8 mouse cellular contexts compared by ENCODE assay signal in genomic region chr5:31698931-31699330, GRCm38 (mm10). TPM values are rescaled to one million over a fixed set of nuclear protein-coding genes. Genes with fewer than 3 reads are reported as not detected.
DNase-seq lines count a peak whose midpoint lies in the region; ATAC-seq and TF ChIP-seq lines count a peak whose summit lies in the region.

No protein-coding gene starts in this region.

- no peak for TF ChIP-seq EP300 in lung, postnatal 0 days (IDR thresholded peaks at IDR 0.05)

- no peak overlapping the region for H3K4me3 ChIP-seq in forebrain, embryonic 12.5 days (replicated peaks)
- no peak overlapping the region for H3K4me3 ChIP-seq in forebrain, embryonic 11.5 days (ENCODE audit: low read depth, low read length)
- no peak overlapping the region for H3K4me3 ChIP-seq in lung, postnatal 0 days (ENCODE audit: low read depth, low read length)
- H3K4me3 ChIP-seq in lung, adult 2 months (replicated peaks; ENCODE audit: extremely low read depth, low read depth, low read length), result no peak overlapping the region
- H3K4me3 ChIP-seq in hindbrain, postnatal 0 days (ENCODE audit: low read length), result peak overlapping the region; percentile 76
- peak overlapping the region; percentile 68; the same call in 1 of the 2 replicates for H3K4me3 ChIP-seq in stomach, embryonic 14.5 days (ENCODE audit: low read depth, low read length)

- ATAC-seq in forebrain, embryonic 12.5 days (ENCODE audit: low FRiP score), result no peak
- no peak for ATAC-seq in forebrain, embryonic 11.5 days (replicated peaks; ENCODE audit: low FRiP score)
- no peak for ATAC-seq in lung, postnatal 0 days
- no peak for ATAC-seq in hindbrain, postnatal 0 days
- no peak for ATAC-seq in stomach, embryonic 14.5 days (ENCODE audit: insufficient number of reproducible peaks, insufficient read depth, low FRiP score, low read depth)

- peak overlapping the region; percentile 84; the same call in 1 of the 2 replicates for H3K4me2 ChIP-seq in forebrain, embryonic 12.5 days
- no peak overlapping the region for H3K4me2 ChIP-seq in forebrain, embryonic 11.5 days (ENCODE audit: low read depth, low read length, severe bottlenecking)
- H3K4me2 ChIP-seq in lung, postnatal 0 days (replicated peaks; ENCODE audit: low read depth, low read length), result peak overlapping the region; percentile 75; the same call in 1 of the 2 replicates
- peak overlapping the region; percentile 91 for H3K4me2 ChIP-seq in hindbrain, postnatal 0 days (ENCODE audit: low read depth, low read length)
- peak overlapping the region; percentile 67 for H3K4me2 ChIP-seq in stomach, embryonic 14.5 days (replicated peaks; ENCODE audit: low read depth, low read length)

- 44% methylated on average over 4 of the region's 4 CpGs for WGBS in forebrain, embryonic 12.5 days
- WGBS in forebrain, embryonic 11.5 days, result 52% methylated on average over 4 of the region's 4 CpGs
- WGBS in lung, postnatal 0 days, result 38% methylated on average over 4 of the region's 4 CpGs
- WGBS in lung, adult 2 months, result 42% methylated on average over 4 of the region's 4 CpGs
- WGBS in hindbrain, postnatal 0 days, result 37% methylated on average over 4 of the region's 4 CpGs
- WGBS in stomach, embryonic 14.5 days, result 53% methylated on average over 4 of the region's 4 CpGs

- H3K9ac ChIP-seq in forebrain, embryonic 12.5 days, result no peak overlapping the region
- H3K9ac ChIP-seq in forebrain, embryonic 11.5 days (ENCODE audit: low read length), result no peak overlapping the region
- no peak overlapping the region for H3K9ac ChIP-seq in lung, postnatal 0 days (replicated peaks; ENCODE audit: low read depth)
- no peak overlapping the region for H3K9ac ChIP-seq in hindbrain, postnatal 0 days (replicated peaks; ENCODE audit: low read length)
- no peak overlapping the region for H3K9ac ChIP-seq in stomach, embryonic 14.5 days (replicated peaks; ENCODE audit: low read depth, low read length)

- H3K36me3 ChIP-seq in forebrain, embryonic 12.5 days (replicated peaks), result peaks cover 3% of the 10 kb centered on the region; the same call in 1 of the 2 replicates
- H3K36me3 ChIP-seq in forebrain, embryonic 11.5 days (ENCODE audit: control insufficient read depth, insufficient read depth, low read length), result no peaks in the 10 kb centered on the region
- H3K36me3 ChIP-seq in lung, postnatal 0 days (ENCODE audit: insufficient read depth, low read length), result no peaks in the 10 kb centered on the region
- no peaks in the 10 kb centered on the region; the same call in 1 of the 2 replicates for H3K36me3 ChIP-seq in hindbrain, postnatal 0 days (ENCODE audit: insufficient read depth, low read length)
- peaks cover 6% of the 10 kb centered on the region; the same call in 1 of the 2 replicates for H3K36me3 ChIP-seq in stomach, embryonic 14.5 days (ENCODE audit: control insufficient read depth, insufficient read depth, low read length)

- TF ChIP-seq CTCF in lung, postnatal 0 days (IDR thresholded peaks at IDR 0.05), result no peak
- no peak for TF ChIP-seq CTCF in lung, adult 2 months (IDR thresholded peaks at IDR 0.05; ENCODE audit: insufficient read depth, low read length)
- TF ChIP-seq CTCF in hindbrain, postnatal 0 days (IDR thresholded peaks at IDR 0.05; ENCODE audit: low read depth), result no peak

- no peaks in the 10 kb centered on the region for H3K27me3 ChIP-seq in forebrain, embryonic 12.5 days
- H3K27me3 ChIP-seq in forebrain, embryonic 11.5 days (ENCODE audit: control insufficient read depth, insufficient read depth, low read length), result no peaks in the 10 kb centered on the region
- H3K27me3 ChIP-seq in lung, postnatal 0 days (replicated peaks; ENCODE audit: insufficient read depth, low read length), result no peaks in the 10 kb centered on the region
- no peaks in the 10 kb centered on the region for H3K27me3 ChIP-seq in hindbrain, postnatal 0 days (ENCODE audit: insufficient read depth, low read length)
- no peaks in the 10 kb centered on the region for H3K27me3 ChIP-seq in stomach, embryonic 14.5 days (ENCODE audit: control insufficient read depth, insufficient read depth, low read length)

- no peaks in the 10 kb centered on the region for H3K9me3 ChIP-seq in forebrain, embryonic 12.5 days
- H3K9me3 ChIP-seq in forebrain, embryonic 11.5 days (ENCODE audit: control insufficient read depth, low read length), result no peaks in the 10 kb centered on the region
- H3K9me3 ChIP-seq in lung, postnatal 0 days (ENCODE audit: low read length), result no peaks in the 10 kb centered on the region
- H3K9me3 ChIP-seq in hindbrain, postnatal 0 days (ENCODE audit: low read length), result no peaks in the 10 kb centered on the region
- H3K9me3 ChIP-seq in stomach, embryonic 14.5 days (ENCODE audit: control insufficient read depth, low read depth, low read length), result no peaks in the 10 kb centered on the region

- no peak for DNase-seq in forebrain, embryonic 11.5 days (ENCODE audit: low spot score)
- peak; percentile 34 for DNase-seq in lung, postnatal 0 days (ENCODE audit: low spot score)
- no peak for DNase-seq in lung, adult 2 months
- no peak for DNase-seq in hindbrain, postnatal 0 days (ENCODE audit: low spot score)
- DNase-seq in adrenal gland, postnatal 10 days, result no peak
- no peak for DNase-seq in spleen, adult 18-20 months

- no peak overlapping the region for H3K27ac ChIP-seq in forebrain, embryonic 12.5 days
- no peak overlapping the region for H3K27ac ChIP-seq in forebrain, embryonic 11.5 days (ENCODE audit: low read depth, low read length)
- H3K27ac ChIP-seq in lung, postnatal 0 days (ENCODE audit: low read length), result peak overlapping the region; percentile 2; the same call in 1 of the 2 replicates
- no peak overlapping the region for H3K27ac ChIP-seq in hindbrain, postnatal 0 days
- H3K27ac ChIP-seq in stomach, embryonic 14.5 days (ENCODE audit: low read length), result peak overlapping the region; percentile 59; the same call in 1 of the 2 replicates

- TF ChIP-seq POLR2A in lung, adult 2 months (IDR thresholded peaks at IDR 0.05; ENCODE audit: borderline replicate concordance, extremely low read depth, low read depth, low read length), result no peak

- peaks cover 12% of the 10 kb centered on the region for H3K4me1 ChIP-seq in forebrain, embryonic 12.5 days
- no peaks in the 10 kb centered on the region for H3K4me1 ChIP-seq in forebrain, embryonic 11.5 days (replicated peaks; ENCODE audit: control insufficient read depth, insufficient read depth, low read length)
- no peaks in the 10 kb centered on the region for H3K4me1 ChIP-seq in lung, postnatal 0 days (ENCODE audit: insufficient read depth, low read depth, low read length)
- H3K4me1 ChIP-seq in lung, adult 2 months (ENCODE audit: control insufficient read depth, insufficient read depth, low read length), result no peaks in the 10 kb centered on the region
- H3K4me1 ChIP-seq in hindbrain, postnatal 0 days (ENCODE audit: insufficient read depth, low read length), result no peaks in the 10 kb centered on the region
- 0 out of 2 replicates have a peak, but pooled peaks cover 8% of the 10 kb centered on the region for H3K4me1 ChIP-seq in stomach, embryonic 14.5 days (ENCODE audit: control insufficient read depth, insufficient read depth, low read length)

RNA-seq across cellular contexts. Expression of gene Babam2, which starts 1.4 kb away (rescaled TPM):
- 47.2 and 50.4 TPM in 2 replicates for polyA plus RNA-seq in forebrain, embryonic 12.5 days (2016; fragmentation: Nextera tagmentation; extraction: Ambion mirVana)
- 38.9 and 39.1 TPM in 2 replicates for polyA plus RNA-seq in forebrain, embryonic 11.5 days (2014; fragmentation: Nextera tagmentation; extraction: Ambion mirVana)
- polyA plus RNA-seq in lung, postnatal 0 days (2015; fragmentation: Nextera tagmentation; extraction: Ambion mirVana), result 39.4 and 46.5 TPM in 2 replicates
- polyA plus RNA-seq in lung, adult 2 months (2012; rRNA removed), result 19.6 and 23.6 TPM in 2 replicates
- 31.2 and 31.5 TPM in 2 replicates for total RNA-seq in hindbrain, postnatal 0 days (2014; rRNA removed)
- polyA plus RNA-seq in hindbrain, postnatal 0 days (2015; fragmentation: Nextera tagmentation; extraction: Ambion mirVana), result 62.5 and 66.2 TPM in 2 replicates
- polyA plus RNA-seq in stomach, embryonic 14.5 days (2014; fragmentation: Nextera tagmentation; extraction: Ambion mirVana), result 59.6 and 62.9 TPM in 2 replicates
- 10 to 100 TPM; 55.8 to 84.3 TPM for total RNA-seq in adrenal gland, postnatal 10 days (2021)

RNA-seq across cellular contexts. Expression of gene Rbks, which starts 1.5 kb away (rescaled TPM):
- polyA plus RNA-seq in forebrain, embryonic 12.5 days (2016; fragmentation: Nextera tagmentation; extraction: Ambion mirVana), result 1.6 and 1.7 TPM in 2 replicates
- polyA plus RNA-seq in forebrain, embryonic 11.5 days (2014; fragmentation: Nextera tagmentation; extraction: Ambion mirVana), result 3.2 and 3.4 TPM in 2 replicates
- polyA plus RNA-seq in lung, postnatal 0 days (2015; fragmentation: Nextera tagmentation; extraction: Ambion mirVana), result 9.8 and 10.1 TPM in 2 replicates
- polyA plus RNA-seq in lung, adult 2 months (2012; rRNA removed), result 3.2 and 4.1 TPM in 2 replicates
- total RNA-seq in hindbrain, postnatal 0 days (2014; rRNA removed), result 0.47 and 1.6 TPM in 2 replicates
- 2.4 and 3.2 TPM in 2 replicates for polyA plus RNA-seq in hindbrain, postnatal 0 days (2015; fragmentation: Nextera tagmentation; extraction: Ambion mirVana)
- 2.2 and 3.3 TPM in 2 replicates for polyA plus RNA-seq in stomach, embryonic 14.5 days (2014; fragmentation: Nextera tagmentation; extraction: Ambion mirVana)
- total RNA-seq in adrenal gland, postnatal 10 days (2021), result 10 to 100 TPM in 1 of 2 experiments, 1 to 10 TPM in 1; 9.6 to 13.4 TPM

Comparison
In these comparisons a context has a peak if more than half of its experiments do, and no peak if none do; other contexts are left out.
1. H3K27ac ChIP-seq: peak in lung, postnatal 0 days (single experiment) and stomach, embryonic 14.5 days (single experiment); none in forebrain, embryonic 12.5 days (single experiment), forebrain, embryonic 11.5 days (single experiment) and hindbrain, postnatal 0 days (single experiment).
2. H3K4me3 ChIP-seq: peak in hindbrain, postnatal 0 days (single experiment) and stomach, embryonic 14.5 days (single experiment); none in forebrain, embryonic 12.5 days (single experiment), forebrain, embryonic 11.5 days (single experiment), lung, postnatal 0 days (single experiment) and lung, adult 2 months (single experiment).